Mouse (Mus musculus) retina, postnatal 1 day (tissue): Measurements from ENCODE around the gene Ccn1.

Experiments
- DNase-seq: peaks from one replicate; pipeline ENCODE4 v3.0.0-alpha.2; 2012

The Ccn1 gene

GRCm38 (mm10) chr3:145649852-145650202, at the start of gene Ccn1:
Ccn1 (minus strand) TSS chr3:145649981.
- DNase-seq: peak; percentile 87

GRCm38 (mm10) chr3:145693361-145693760, 43.6 kb upstream of the Ccn1 start:
- DNase-seq: no peak

- no peak for DNase-seq
Observed at GRCm38 (mm10) chr3:145692037-145692436, 42.3 kb upstream of the Ccn1 start.

- no peak for DNase-seq
Observed at GRCm38 (mm10) chr3:145691415-145691814, 41.6 kb upstream of the Ccn1 start.

- DNase-seq: no peak
Observed at GRCm38 (mm10) chr3:145689271-145689670, 39.5 kb upstream of the Ccn1 start.

- DNase-seq: no peak
Observed at GRCm38 (mm10) chr3:145687836-145688235, 38.1 kb upstream of the Ccn1 start.

- no peak for DNase-seq
Observed at GRCm38 (mm10) chr3:145684604-145685441, 35.0 kb upstream of the Ccn1 start.

- DNase-seq: no peak
Observed at GRCm38 (mm10) chr3:145684201-145684600, 34.4 kb upstream of the Ccn1 start.

GRCm38 (mm10) chr3:145681348-145681935, 31.7 kb upstream of the Ccn1 start:
- DNase-seq: no peak

- no peak for DNase-seq
Observed at GRCm38 (mm10) chr3:145680686-145681085, 30.9 kb upstream of the Ccn1 start.

- no peak for DNase-seq
Observed at GRCm38 (mm10) chr3:145676212-145676611, 26.4 kb upstream of the Ccn1 start.

- no peak for DNase-seq
Observed at GRCm38 (mm10) chr3:145674815-145675214, 25.0 kb upstream of the Ccn1 start.

GRCm38 (mm10) chr3:145666383-145666782, 16.6 kb upstream of the Ccn1 start:
- no peak for DNase-seq

- DNase-seq: no peak
Observed at GRCm38 (mm10) chr3:145656993-145657713, 7.4 kb upstream of the Ccn1 start.

- no peak for DNase-seq
Observed at GRCm38 (mm10) chr3:145654944-145655343, 5.2 kb upstream of the Ccn1 start.

- no peak for DNase-seq
Observed at GRCm38 (mm10) chr3:145654028-145654427, 4.2 kb upstream of the Ccn1 start.

- DNase-seq: peak; percentile 80
Observed at GRCm38 (mm10) chr3:145653191-145653940, 3.6 kb upstream of the Ccn1 start.

GRCm38 (mm10) chr3:145652322-145653131, 2.7 kb upstream of the Ccn1 start:
- DNase-seq: peak; percentile 49

- DNase-seq: no peak
Observed at GRCm38 (mm10) chr3:145651978-145652321, 2.2 kb upstream of the Ccn1 start.

- peak; percentile 69 for DNase-seq
Observed at GRCm38 (mm10) chr3:145651029-145651977, 1.5 kb upstream of the Ccn1 start.
